Mouse (Mus musculus): Measurements from ENCODE around the gene Dhcr24.

The Dhcr24 gene

GRCm38 (mm10) chr4:106560846-106561781 is at the start of gene Dhcr24:
Gene Dhcr24 (plus strand): TSS chr4:106561038.
- DNase-seq (ENCODE audit: low spot score in 2 of 2), result peak; percentile 74 to 79

GRCm38 (mm10) chr4:106514606-106515005 is 46.2 kb upstream of the Dhcr24 start:
- no peak for DNase-seq (ENCODE audit: low spot score in 2 of 2)

DNA sequence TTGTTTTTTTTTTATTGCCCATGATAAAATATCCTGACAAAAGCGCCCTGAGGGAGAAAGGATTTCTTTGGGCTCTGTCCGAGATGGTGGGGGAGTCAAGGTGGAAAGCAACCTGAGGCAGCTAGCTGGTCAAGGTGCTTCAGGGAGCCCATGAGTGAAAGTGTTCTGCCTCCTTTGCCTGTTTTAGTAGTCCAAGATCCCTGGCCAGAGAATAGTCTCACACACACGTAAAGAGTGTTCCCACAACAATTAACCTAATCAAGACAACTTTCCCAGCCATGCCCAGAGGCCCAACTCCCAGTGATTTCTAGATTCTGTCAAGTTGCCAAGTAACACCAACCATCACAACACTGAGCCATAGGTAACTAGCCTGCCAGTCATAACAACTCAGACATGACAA is 38.3 kb upstream of the Dhcr24 start:
- DNase-seq (ENCODE audit: low spot score in 2 of 2), result no peak

DNA sequence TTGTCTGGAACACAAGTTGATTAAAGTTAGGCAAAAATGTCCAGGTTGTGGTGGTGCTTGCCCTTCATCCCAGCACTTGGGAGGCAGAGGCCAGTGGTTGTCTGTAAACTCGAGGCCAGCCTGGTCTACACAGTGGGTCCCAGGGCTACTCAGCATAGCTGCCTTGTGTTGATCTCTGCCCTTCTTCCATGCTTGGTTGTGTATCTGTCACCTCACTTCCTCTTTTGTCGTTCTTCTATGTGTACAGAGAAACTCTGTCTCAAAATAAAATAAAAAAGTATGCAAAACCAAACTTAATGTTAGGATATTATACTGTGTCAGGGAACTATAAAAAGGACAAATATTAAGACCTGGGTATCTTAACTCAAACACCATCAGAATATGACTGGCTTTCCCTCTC is 36.7 kb upstream of the Dhcr24 start:
- DNase-seq (ENCODE audit: low spot score in 2 of 2), result no peak

DNA sequence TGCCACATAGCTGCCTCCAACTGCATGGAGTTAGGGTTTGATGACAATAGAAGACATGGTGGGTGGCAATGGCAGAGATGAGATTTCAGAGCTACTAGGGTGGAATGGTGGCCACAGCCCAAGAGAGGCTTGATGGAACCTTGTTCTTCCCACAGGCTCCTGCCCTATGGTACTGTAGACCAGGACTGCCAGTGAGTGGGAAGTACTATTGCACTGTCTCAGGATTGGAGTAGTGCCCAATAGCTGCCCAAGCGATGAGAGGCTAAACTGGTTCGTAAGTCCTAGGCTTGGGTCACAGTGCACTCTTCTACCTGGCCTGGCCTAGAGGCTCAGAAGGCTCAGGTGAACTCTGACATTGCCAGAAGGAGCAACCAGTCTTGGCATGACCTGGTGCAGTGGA is 35.8 kb upstream of the Dhcr24 start:
- DNase-seq (ENCODE audit: low spot score in 2 of 2), result no peak

- no peak for DNase-seq (ENCODE audit: low spot score in 2 of 2)
Measured at GRCm38 (mm10) chr4:106527856-106528547, 32.8 kb upstream of the Dhcr24 start.

- DNase-seq (ENCODE audit: low spot score in 2 of 2), result peak; percentile 73 to 80
Measured at GRCm38 (mm10) chr4:106529375-106530112, 31.3 kb upstream of the Dhcr24 start.

DNA sequence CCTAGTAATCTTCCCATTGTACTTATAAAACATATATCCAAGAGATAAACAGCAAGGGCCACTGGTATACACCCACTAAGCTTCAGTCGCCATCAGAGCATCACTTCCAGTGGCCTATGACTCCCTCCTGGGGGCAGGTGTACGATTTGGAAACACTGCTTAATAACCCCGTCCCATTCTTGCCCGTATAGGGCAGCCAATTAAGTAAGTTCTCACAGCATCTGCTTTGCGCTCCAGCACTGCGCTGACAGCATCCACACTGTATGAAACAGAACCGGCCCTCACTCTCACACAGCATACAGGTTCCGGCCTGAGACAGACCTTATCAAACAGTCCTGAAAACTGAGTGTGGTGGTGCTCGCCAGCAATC is 30.7 kb upstream of the Dhcr24 start:
- no peak for DNase-seq (ENCODE audit: low spot score in 2 of 2)

GRCm38 (mm10) chr4:106533421-106534080 is 27.3 kb upstream of the Dhcr24 start:
- DNase-seq (ENCODE audit: low spot score in 2 of 2), result no peak

GRCm38 (mm10) chr4:106534256-106534655 is 26.6 kb upstream of the Dhcr24 start:
- DNase-seq (ENCODE audit: low spot score in 2 of 2), result no peak

DNA sequence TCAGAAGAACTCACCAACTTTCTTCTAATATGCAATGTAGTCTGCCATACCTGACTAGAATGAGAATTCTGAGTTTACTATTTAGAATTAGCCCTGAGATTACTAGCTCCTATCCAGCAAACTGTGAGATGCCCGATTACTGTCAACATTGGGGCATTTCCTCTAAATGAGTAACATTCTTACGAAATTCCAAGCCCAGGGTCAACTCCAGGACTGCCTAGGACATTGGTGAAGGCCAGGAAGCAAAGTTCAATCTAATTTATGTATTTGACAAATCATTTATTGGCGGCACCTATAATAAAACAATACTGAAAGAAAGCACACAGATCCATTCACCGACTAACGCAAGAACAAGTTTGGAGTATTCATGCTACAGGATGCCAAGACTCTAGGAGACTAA is 21.1 kb upstream of the Dhcr24 start:
- no peak for DNase-seq (ENCODE audit: low spot score in 2 of 2)

- DNase-seq (ENCODE audit: low spot score in 2 of 2), result no peak
Measured at GRCm38 (mm10) chr4:106541491-106541890, 19.3 kb upstream of the Dhcr24 start.

DNA sequence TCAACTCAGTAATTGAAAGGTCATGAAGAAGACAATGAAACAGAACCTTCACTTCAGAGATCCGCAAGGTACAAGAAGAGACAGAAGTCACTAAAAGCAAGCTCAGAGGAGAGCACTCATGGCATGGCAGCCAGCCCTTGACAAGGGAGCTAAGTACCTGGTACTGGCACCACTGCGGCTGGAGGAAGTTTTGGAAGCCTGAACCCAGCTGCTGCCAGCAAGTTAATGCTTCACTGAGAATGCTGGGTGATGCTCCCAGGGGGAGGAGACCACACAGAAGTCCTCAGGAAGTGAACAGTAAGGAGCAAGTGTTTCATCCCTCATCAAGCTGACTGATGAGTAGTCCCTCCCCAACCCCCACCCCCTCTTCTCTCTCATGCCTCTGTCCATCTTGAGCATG is 18.6 kb upstream of the Dhcr24 start:
- DNase-seq (ENCODE audit: low spot score in 2 of 2), result no peak

DNA sequence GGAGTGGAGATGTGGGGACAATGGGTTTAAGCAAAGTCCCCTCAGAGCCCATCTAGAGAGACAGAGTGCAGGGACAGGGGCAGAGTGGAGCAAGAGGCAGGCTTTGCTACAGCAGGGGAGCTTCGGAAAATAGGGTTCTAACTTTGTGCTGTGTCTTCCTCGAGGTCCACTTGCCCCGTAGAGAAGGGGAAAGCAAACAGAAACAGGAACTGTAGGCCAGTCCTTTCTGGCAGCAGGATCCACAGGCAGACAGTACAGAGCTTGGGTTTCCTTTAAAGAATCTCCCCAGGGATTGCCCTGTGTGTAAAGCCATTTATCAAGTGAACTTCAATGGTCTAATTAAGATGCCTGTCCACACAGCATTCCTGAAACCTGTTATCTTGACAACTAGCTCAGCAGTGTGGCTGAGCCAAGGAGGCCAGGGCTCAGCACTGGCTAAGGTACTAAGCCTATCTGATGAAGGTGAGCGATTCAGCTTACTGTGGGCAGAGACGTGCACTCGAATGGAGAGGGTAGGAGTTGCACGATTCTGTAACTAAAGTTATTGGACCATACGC is 14.9 kb upstream of the Dhcr24 start:
- DNase-seq (ENCODE audit: low spot score in 2 of 2), result no peak

DNA sequence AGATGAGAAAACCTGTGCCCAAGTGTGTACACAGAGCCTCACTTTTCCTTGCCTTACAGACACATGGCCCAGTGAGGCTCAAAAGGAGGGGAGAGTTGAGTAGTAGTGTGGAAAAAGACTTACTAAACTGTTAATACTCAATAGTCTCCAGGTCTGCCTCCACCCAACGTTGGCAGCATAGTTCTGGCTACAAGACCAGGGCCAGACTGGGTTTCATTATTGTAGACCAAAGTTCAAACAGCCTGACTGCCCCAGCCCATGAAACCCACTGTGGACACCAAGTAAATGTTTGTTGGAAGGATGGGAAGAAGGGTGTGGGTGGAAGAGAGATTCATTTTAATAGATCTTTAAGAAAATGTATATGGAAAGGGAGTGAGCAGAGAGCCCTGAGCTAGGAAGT is 13.9 kb upstream of the Dhcr24 start:
- no peak for DNase-seq (ENCODE audit: low spot score in 2 of 2)

DNA sequence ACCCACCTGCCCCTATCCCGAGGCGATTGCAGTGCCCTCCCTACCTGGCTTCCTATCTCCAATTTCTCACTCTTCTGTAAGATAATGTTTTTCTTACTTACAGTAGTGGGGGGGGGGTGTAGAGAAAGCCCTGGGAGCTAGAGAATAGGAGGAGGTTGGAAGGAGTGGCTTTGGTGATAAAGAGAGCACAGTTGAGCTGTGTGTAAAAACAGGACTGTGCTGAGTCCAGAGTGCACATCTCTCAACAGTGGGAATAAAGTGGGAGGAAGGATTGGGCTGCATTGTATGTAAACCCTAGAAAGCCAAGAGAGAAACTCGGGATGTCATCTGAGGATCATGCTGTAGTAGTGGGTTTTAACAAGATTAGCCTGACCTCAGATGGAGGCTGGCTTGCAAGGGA is 12.7 kb upstream of the Dhcr24 start:
- DNase-seq (ENCODE audit: low spot score in 2 of 2), result no peak

DNA sequence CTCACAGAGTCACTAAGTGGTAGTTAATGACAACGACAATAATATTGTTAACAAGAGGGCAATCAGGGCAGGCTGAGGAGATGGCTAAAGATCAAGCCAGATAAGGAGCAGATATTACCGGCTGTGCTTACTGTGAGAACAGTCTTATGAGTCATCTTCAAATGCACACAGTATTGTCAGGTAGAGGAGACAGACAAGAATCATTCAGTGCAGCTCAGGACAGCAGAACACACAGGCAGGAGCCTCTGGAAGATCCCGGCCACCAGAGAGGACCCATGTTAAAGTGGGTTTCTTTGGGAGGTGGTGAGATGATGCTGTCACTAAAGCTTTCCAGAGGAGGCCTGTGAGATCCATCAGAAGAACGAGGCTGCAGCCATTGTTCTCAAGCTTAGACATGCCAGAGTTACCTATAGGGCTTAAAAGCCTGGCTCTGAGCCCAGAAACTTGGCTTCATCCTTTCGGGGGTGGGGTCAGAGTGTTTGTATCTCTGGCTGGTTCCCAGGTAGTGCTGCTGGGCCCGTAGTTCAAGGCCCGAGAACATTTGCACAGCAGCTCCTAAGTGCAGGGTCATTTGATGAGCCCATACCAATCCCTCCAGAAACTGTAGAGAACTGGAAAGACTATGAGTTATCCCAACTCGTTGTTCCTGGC is 10.2 kb upstream of the Dhcr24 start:
- no peak for DNase-seq (ENCODE audit: low spot score in 2 of 2)

DNA sequence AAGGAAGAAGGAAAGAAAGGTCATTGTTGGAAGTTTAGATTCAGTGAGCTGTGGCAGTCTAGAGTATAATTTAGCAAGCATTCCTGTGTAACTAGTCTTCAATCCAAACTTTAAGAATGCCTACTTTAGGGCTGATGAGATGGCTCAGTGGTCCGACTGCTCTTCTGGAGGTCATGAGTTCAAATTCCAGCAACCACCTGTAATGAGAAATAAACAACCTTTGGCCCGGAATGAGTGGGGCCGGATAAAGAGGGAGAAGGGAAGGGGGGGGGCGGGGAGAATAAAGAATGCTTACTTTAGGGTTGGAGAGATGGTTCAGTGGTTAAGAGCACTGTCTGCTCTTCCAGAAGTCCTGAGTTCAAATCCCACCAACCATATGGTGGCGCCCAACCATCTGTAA is 3.6 kb upstream of the Dhcr24 start:
- no peak for DNase-seq (ENCODE audit: low spot score in 2 of 2)

- no peak for DNase-seq (ENCODE audit: low spot score in 2 of 2)
Measured at GRCm38 (mm10) chr4:106557978-106558377, 2.9 kb upstream of the Dhcr24 start.

- no peak for DNase-seq (ENCODE audit: low spot score in 2 of 2)
Measured at GRCm38 (mm10) chr4:106559343-106560212, 1.3 kb upstream of the Dhcr24 start.
